Mouse (Mus musculus): ENCODE data around the gene Ndrg4. TPM values are rescaled to one million over a fixed set of nuclear protein-coding genes. Genes with fewer than 3 reads are reported as not detected.

The Ndrg4 gene
- 31.8 and 75.4 TPM in 2 replicates for polyA plus RNA-seq (2015; fragmentation: Nextera tagmentation; extraction: Ambion mirVana)

DNA sequence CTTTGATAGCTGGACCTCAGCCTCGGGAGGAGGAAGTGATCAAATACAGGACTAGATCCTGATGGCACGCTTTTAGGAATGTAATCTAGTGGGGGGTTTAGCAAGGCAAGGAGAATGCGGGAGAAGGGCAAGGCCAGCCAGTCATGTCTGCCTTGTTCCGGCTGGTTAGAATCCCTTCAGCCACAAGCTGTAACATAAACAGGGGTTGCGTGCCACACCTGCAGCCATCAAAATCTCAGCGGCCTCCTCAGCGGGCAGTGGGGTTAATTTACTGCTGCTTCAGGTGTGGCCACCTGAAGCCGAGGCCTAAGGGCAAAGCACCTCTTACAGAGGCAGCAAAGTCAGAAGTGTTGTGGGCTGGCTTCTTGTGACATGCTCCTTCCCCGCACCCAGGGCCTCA is at the start of gene Ndrg4:
Gene Ndrg4, plus strand, starts transcription at position 350 of the 400 bp plus-strand sequence.

DNA sequence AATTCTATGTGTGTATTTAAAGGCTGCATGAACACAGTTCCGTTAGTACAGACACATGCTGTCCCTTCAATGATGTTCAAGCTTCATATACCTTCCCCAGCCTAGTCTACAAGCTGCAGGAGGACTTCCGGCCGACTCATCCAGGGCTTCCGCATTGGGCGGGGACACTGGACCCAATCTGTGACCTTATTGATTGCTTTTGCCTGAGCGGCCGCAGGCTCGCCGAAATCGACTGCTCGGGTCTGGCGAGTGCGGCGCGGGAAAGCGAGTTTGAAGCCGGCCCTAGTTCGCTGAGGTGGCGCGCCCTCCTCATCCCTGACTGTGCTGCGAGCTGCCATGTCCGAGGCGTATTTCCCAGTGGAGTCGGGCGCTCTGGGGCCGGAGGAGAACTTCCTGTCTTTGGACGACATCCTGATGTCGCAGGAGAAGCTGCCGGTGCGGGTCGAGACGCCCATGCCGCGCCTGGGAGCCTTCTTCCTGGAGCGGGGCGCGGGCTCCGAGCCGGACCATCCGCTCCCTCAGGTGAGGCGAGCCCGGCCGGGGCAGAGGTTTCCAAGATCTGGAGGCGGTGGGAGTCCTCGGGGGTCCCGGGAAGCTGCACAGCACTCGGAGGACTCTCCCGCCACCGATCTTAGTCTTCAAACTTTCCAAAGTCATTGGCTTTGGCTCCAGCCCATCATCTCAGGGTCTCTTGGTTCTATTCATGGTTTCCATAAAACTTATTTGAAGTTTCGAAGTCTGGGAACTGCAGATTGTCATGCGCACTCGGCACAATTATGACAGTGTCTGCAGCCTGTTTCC is 43.3 kb upstream of the Ndrg4 start, which contains the start of gene Gins3:
Gene Gins3, plus strand, starts transcription at position 192 of the 801 bp plus-strand sequence.

DNA sequence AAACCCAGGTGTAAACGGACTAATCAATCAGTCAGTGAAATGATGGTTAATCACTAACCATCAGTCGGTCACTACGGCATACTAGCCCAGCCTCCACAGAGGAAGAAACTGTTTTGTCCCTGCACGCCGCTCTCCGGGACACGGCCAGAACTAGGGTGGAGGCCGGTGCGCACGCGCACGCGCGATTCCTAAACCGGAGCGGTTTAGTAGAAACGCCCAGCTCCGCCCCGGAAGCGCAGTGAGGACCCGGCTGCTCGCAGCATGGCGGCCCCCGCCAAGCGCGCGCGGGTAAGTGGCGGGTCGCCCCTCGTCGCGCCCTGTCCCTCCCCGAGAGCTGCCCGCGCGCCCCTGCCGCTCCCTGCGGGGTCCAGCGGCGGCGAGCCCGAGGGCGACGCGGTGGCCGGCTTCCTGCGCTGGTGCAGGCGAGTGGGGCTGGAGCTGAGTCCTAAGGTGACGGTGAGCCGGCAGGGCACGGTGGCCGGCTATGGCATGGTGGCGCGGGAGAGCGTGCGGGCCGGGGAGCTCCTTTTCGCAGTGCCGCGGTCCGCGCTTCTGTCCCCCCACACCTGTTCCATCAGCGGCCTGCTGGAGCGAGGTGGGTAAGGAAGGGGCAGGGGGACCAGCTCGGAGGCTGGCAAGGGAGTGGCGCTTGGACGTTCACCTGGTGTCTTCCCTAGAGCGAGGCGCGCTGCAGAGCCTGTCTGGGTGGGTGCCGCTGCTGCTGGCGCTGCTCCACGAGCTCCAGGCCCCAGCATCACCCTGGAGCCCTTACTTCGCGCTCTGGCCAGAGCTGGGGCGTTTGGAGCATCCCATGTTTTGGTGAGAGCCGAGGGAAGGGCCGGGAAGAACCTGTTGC is 39.1 kb downstream of the Ndrg4 start, which contains the start of gene Setd6:
Gene Setd6, plus strand, starts transcription at position 206 of the 856 bp plus-strand sequence.

Small RNA genes within 50 kb of the gene (microRNA-seq; reads per million reads assigned to microRNA genes)
- not detected for gene Mir7073 (ENCODE audit: borderline replicate concordance, insufficient number of aligned reads)

Other genes with a start within 250 kb of the Ndrg4 start
- gene Cfap20, start 242.1 kb upstream of the Ndrg4 start, polyA plus RNA-seq (2015; fragmentation: Nextera tagmentation; extraction: Ambion mirVana) = 137 and 177 TPM in 2 replicates
- 4.7 and 8.3 TPM in 2 replicates for gene Csnk2a2, start 186.9 kb upstream of the Ndrg4 start, polyA plus RNA-seq (2015; fragmentation: Nextera tagmentation; extraction: Ambion mirVana)
- gene Ccdc113, start 142.9 kb upstream of the Ndrg4 start, polyA plus RNA-seq (2015; fragmentation: Nextera tagmentation; extraction: Ambion mirVana) = 2.2 and 3.0 TPM in 2 replicates
- not detected in 2 replicates for gene Prss54, start 100.6 kb upstream of the Ndrg4 start, polyA plus RNA-seq (2015; fragmentation: Nextera tagmentation; extraction: Ambion mirVana)
- 4.2 and 7.1 TPM in 2 replicates for gene Gins3, start 43.5 kb upstream of the Ndrg4 start, polyA plus RNA-seq (2015; fragmentation: Nextera tagmentation; extraction: Ambion mirVana)
- gene Setd6, start 38.9 kb downstream of the Ndrg4 start, polyA plus RNA-seq (2015; fragmentation: Nextera tagmentation; extraction: Ambion mirVana) = 11.3 and 27.3 TPM in 2 replicates
- 19.5 and 27.1 TPM in 2 replicates for gene Cnot1, start 130.5 kb downstream of the Ndrg4 start, polyA plus RNA-seq (2015; fragmentation: Nextera tagmentation; extraction: Ambion mirVana)
- 372 and 452 TPM in 2 replicates for gene Sap18b, start 148.4 kb downstream of the Ndrg4 start, polyA plus RNA-seq (2015; fragmentation: Nextera tagmentation; extraction: Ambion mirVana)
- 13.8 and 22.4 TPM in 2 replicates for gene Slc38a7, start 176.6 kb downstream of the Ndrg4 start, polyA plus RNA-seq (2015; fragmentation: Nextera tagmentation; extraction: Ambion mirVana)
- 100 and 143 TPM in 2 replicates for gene Got2, start 211.6 kb downstream of the Ndrg4 start, polyA plus RNA-seq (2015; fragmentation: Nextera tagmentation; extraction: Ambion mirVana)